Mouse (Mus musculus) kidney, postnatal 36 days (tissue): ENCODE results near the gene Susd1.

Experiments used
- DNase-seq, 2 experiments: peaks; one replicate each; pipeline ENCODE4 v3.0.0; 2021 to 2022; ENCODE audit warnings: mixed read lengths in 2 of 2

Susd1 gene

GRCm38 (mm10) chr4:59336846-59337532, 101.4 kb downstream of the Susd1 start:
- no peak for DNase-seq

- DNase-seq: no peak
These were observed 102.0 kb downstream of the Susd1 start for GRCm38 (mm10) chr4:59336439-59336809.

- peak in 1 of 2 experiments; percentile 60 for DNase-seq
These were observed 102.6 kb downstream of the Susd1 start for GRCm38 (mm10) chr4:59335616-59336438.

GRCm38 (mm10) chr4:59335101-59335500, 103.3 kb downstream of the Susd1 start:
- no peak for DNase-seq

- no peak for DNase-seq
These were observed 104.2 kb downstream of the Susd1 start for GRCm38 (mm10) chr4:59334236-59334635.

- DNase-seq: no peak
These were observed 105.0 kb downstream of the Susd1 start for GRCm38 (mm10) chr4:59333424-59333895.

- DNase-seq: no peak
These were observed 105.6 kb downstream of the Susd1 start for GRCm38 (mm10) chr4:59332691-59333423.

GRCm38 (mm10) chr4:59332089-59332488, 106.3 kb downstream of the Susd1 start:
- no peak for DNase-seq

- peak; percentile 62 to 68 for DNase-seq
These were observed 106.8 kb downstream of the Susd1 start for GRCm38 (mm10) chr4:59331633-59332032.

GRCm38 (mm10) chr4:59330961-59331604, 107.3 kb downstream of the Susd1 start:
- DNase-seq: no peak

- DNase-seq: no peak
These were observed 108.8 kb downstream of the Susd1 start for GRCm38 (mm10) chr4:59329461-59330304.

- no peak for DNase-seq
These were observed 109.6 kb downstream of the Susd1 start for GRCm38 (mm10) chr4:59328821-59329220.

GRCm38 (mm10) chr4:59327986-59328385, 110.4 kb downstream of the Susd1 start:
- no peak for DNase-seq

- no peak for DNase-seq
These were observed 112.2 kb downstream of the Susd1 start for GRCm38 (mm10) chr4:59326031-59326760.

- no peak for DNase-seq
These were observed 114.1 kb downstream of the Susd1 start for GRCm38 (mm10) chr4:59324317-59324716.

- DNase-seq: no peak
These were observed 115.2 kb downstream of the Susd1 start for GRCm38 (mm10) chr4:59323231-59323651.

GRCm38 (mm10) chr4:59322733-59323132, 115.7 kb downstream of the Susd1 start:
- DNase-seq: no peak

GRCm38 (mm10) chr4:59322056-59322455, 116.4 kb downstream of the Susd1 start:
- no peak for DNase-seq

- DNase-seq: no peak
These were observed 117.0 kb downstream of the Susd1 start for GRCm38 (mm10) chr4:59321181-59322008.
